Mouse (Mus musculus): ENCODE measurements around the gene 4931422A03Rik. TPM values are rescaled to one million over a fixed set of nuclear protein-coding genes. Genes with fewer than 3 reads are reported as not detected.

The 4931422A03Rik gene
- polyA plus RNA-seq, 1 experiment from 2014 or later = 2.0 TPM

- Histone ChIP-seq H3K4me1 (no peaks in the 10 kb centered on the region), H3K36me3 (peaks cover 33% of the 10 kb centered on the region), H3K27me3 (no peaks in the 10 kb centered on the region), H3K9ac (replicated peaks) (no peak overlapping the region), H3K9me3 (no peaks in the 10 kb centered on the region), H3K4me2 (replicated peaks) (no peak overlapping the region), H3K27ac (replicated peaks) (no peak overlapping the region), H3K4me3 (no peak overlapping the region)
- no peak for ATAC-seq (ENCODE audit: low FRiP score, low read depth)
- WGBS = 39% methylated on average over 5 of the region's 5 CpGs
Measured at GRCm38 (mm10) chr2:104043624-104044478, 15.7 kb upstream of the 4931422A03Rik start.

DNA sequence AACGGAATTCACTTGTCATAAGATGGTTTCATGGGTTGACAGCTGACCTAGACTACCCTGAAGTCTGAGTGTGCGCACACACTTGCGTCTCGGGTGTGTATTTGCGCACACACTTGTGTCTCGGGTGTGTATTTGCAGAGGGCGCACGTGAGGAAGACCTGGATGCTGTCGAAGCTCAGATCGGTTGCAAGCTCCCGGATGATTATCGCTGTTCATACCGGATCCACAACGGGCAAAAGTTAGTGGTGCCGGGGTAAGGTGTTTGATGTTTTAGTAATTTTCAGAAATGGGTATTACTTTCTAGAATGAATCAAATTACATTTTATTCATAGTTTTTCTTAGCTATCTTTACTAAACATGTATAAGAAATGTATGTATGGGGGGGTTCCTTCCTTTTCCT lies 14.6 kb upstream of the 4931422A03Rik start:
- WGBS = 93% methylated on average over 15 of the region's 15 CpGs
- H3K9me3 ChIP-seq = no peaks in the 10 kb centered on the region
- H3K4me1 ChIP-seq = no peaks in the 10 kb centered on the region
- H3K4me3 ChIP-seq = no peak overlapping the region
- no peak overlapping the region for H3K27ac ChIP-seq (replicated peaks)
- no peak overlapping the region for H3K9ac ChIP-seq (replicated peaks)
- H3K36me3 ChIP-seq = peaks cover 33% of the 10 kb centered on the region
- H3K4me2 ChIP-seq (replicated peaks) = no peak overlapping the region
- H3K27me3 ChIP-seq = no peaks in the 10 kb centered on the region
- ATAC-seq (ENCODE audit: low FRiP score, low read depth) = no peak

DNA sequence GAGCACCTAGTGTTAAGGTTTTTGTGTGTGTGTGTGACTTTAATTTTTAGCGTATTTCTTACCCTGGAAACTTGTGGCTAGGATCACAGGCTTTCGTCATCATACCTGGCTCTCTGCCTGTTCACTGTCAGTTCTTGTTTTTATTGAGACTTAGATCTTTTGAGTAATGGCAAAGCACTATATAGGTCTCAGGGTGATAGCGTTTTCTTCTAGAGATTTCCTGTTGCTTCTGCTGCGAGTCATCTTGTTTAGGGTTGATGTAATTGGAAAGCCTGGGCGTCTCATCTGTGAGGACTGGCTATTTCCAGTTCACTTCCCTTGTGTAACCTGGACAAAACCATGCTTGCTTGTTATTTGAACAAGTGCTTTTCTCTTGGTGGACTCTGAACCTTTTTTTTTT lies 13.5 kb upstream of the 4931422A03Rik start:
- H3K9ac ChIP-seq (replicated peaks) = no peak overlapping the region
- no peaks in the 10 kb centered on the region for H3K4me1 ChIP-seq
- H3K27ac ChIP-seq (replicated peaks) = no peak overlapping the region
- 90% methylated on average over 5 of the region's 5 CpGs for WGBS
- H3K36me3 ChIP-seq = peaks cover 42% of the 10 kb centered on the region
- no peaks in the 10 kb centered on the region for H3K9me3 ChIP-seq
- no peaks in the 10 kb centered on the region for H3K27me3 ChIP-seq
- no peak overlapping the region for H3K4me2 ChIP-seq (replicated peaks)
- no peak for ATAC-seq (ENCODE audit: low FRiP score, low read depth)
- no peak overlapping the region for H3K4me3 ChIP-seq

DNA sequence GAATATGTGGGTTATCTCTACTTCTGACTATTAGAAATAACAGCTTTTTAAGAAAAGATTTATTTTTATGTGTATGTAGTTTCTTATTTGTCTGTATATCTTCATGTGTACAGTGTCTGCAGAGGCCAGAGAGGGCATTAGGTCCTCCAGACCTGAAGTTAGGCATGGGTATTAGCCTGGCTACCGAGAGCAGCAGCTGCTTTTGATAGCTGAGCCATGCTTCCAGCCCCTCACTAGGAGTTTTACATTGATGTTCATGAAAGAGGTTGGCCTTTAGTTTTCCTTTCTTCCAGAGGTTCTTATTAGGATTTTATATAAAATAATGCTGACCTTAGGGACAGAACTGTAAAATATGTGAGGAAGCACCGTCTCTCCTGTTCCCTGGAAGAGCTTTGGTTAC lies 10.1 kb upstream of the 4931422A03Rik start:
- WGBS = 75% methylated on average over 2 of the region's 2 CpGs
- no peak for ATAC-seq (ENCODE audit: low FRiP score, low read depth)
- Histone ChIP-seq H3K36me3 (peaks cover 46% of the 10 kb centered on the region), H3K9ac (replicated peaks) (no peak overlapping the region), H3K4me3 (no peak overlapping the region), H3K27me3 (no peaks in the 10 kb centered on the region), H3K4me2 (replicated peaks) (no peak overlapping the region), H3K4me1 (no peaks in the 10 kb centered on the region), H3K27ac (replicated peaks) (no peak overlapping the region), H3K9me3 (no peaks in the 10 kb centered on the region)

GRCm38 (mm10) chr2:104036316-104036715 lies 8.2 kb upstream of the 4931422A03Rik start:
- H3K9me3 ChIP-seq = no peaks in the 10 kb centered on the region
- no peak overlapping the region for H3K4me2 ChIP-seq (replicated peaks)
- peaks cover 46% of the 10 kb centered on the region for H3K36me3 ChIP-seq
- H3K4me1 ChIP-seq = no peaks in the 10 kb centered on the region
- WGBS = 86% methylated on average over 3 of the region's 3 CpGs
- no peaks in the 10 kb centered on the region for H3K27me3 ChIP-seq
- no peak for ATAC-seq (ENCODE audit: low FRiP score, low read depth)
- H3K27ac ChIP-seq (replicated peaks) = no peak overlapping the region
- H3K9ac ChIP-seq (replicated peaks) = no peak overlapping the region
- H3K4me3 ChIP-seq = no peak overlapping the region

GRCm38 (mm10) chr2:104035595-104035994 lies 7.4 kb upstream of the 4931422A03Rik start:
- WGBS = 92% methylated on average over 6 of the region's 6 CpGs
- Histone ChIP-seq H3K9me3 (no peaks in the 10 kb centered on the region), H3K4me2 (replicated peaks) (no peak overlapping the region), H3K4me1 (no peaks in the 10 kb centered on the region), H3K9ac (replicated peaks) (no peak overlapping the region), H3K27ac (replicated peaks) (no peak overlapping the region), H3K36me3 (peaks cover 46% of the 10 kb centered on the region), H3K4me3 (no peak overlapping the region), H3K27me3 (no peaks in the 10 kb centered on the region)
- ATAC-seq (ENCODE audit: low FRiP score, low read depth) = no peak

GRCm38 (mm10) chr2:104034832-104035472 lies 6.8 kb upstream of the 4931422A03Rik start:
- Histone ChIP-seq H3K4me2 (replicated peaks) (no peak overlapping the region), H3K27me3 (no peaks in the 10 kb centered on the region), H3K9me3 (no peaks in the 10 kb centered on the region), H3K4me1 (no peaks in the 10 kb centered on the region), H3K4me3 (no peak overlapping the region), H3K27ac (replicated peaks) (no peak overlapping the region), H3K36me3 (peaks cover 45% of the 10 kb centered on the region), H3K9ac (replicated peaks) (no peak overlapping the region)
- no peak for ATAC-seq (ENCODE audit: low FRiP score, low read depth)
- 35% methylated on average over 3 of the region's 3 CpGs for WGBS

- Histone ChIP-seq H3K27ac (replicated peaks) (no peak overlapping the region), H3K9me3 (no peaks in the 10 kb centered on the region), H3K9ac (replicated peaks) (no peak overlapping the region), H3K4me3 (no peak overlapping the region), H3K4me2 (replicated peaks) (no peak overlapping the region), H3K4me1 (peaks cover 16% of the 10 kb centered on the region), H3K36me3 (peaks cover 23% of the 10 kb centered on the region), H3K27me3 (no peaks in the 10 kb centered on the region)
- no peak for ATAC-seq (ENCODE audit: low FRiP score, low read depth)
- WGBS = 94% methylated on average over 3 of the region's 3 CpGs
Measured at GRCm38 (mm10) chr2:104032056-104032455, 3.9 kb upstream of the 4931422A03Rik start.

DNA sequence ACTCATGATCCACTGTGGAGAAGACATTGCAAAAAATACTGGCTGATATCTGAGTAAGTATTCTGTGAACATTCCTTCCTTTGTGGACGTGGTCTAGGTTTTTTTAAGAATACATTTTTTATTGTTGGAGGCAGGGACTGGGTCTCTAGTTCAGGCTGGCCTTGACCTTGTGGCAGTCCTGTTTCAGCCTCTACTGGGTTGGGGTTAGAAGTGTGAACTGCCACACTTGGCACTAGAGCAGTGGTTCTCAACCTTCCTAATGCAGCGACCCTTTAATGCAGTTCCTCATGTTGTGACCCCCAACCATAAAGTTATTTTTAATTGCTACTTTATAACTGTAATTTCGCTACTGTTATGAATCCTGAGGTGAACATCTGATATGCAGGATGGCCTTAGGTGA lies 2.2 kb upstream of the 4931422A03Rik start:
- ATAC-seq (ENCODE audit: low FRiP score, low read depth) = no peak
- Histone ChIP-seq H3K4me2 (replicated peaks) (no peak overlapping the region), H3K27ac (replicated peaks) (no peak overlapping the region), H3K4me1 (peaks cover 16% of the 10 kb centered on the region), H3K36me3 (peaks cover 15% of the 10 kb centered on the region; the same call in 1 of the 2 replicates), H3K27me3 (no peaks in the 10 kb centered on the region), H3K9ac (replicated peaks) (no peak overlapping the region), H3K9me3 (no peaks in the 10 kb centered on the region), H3K4me3 (no peak overlapping the region)
- 89% methylated on average over 3 of the region's 3 CpGs for WGBS

GRCm38 (mm10) chr2:104029074-104029473 lies 913 bp upstream of the 4931422A03Rik start:
- no peak overlapping the region for H3K27ac ChIP-seq (replicated peaks)
- H3K27me3 ChIP-seq = no peaks in the 10 kb centered on the region
- H3K36me3 ChIP-seq = peaks cover 12% of the 10 kb centered on the region; the same call in 1 of the 2 replicates
- 0 out of 2 replicates have a peak overlapping the region, but pooled peaks have one; percentile 31 for H3K9ac ChIP-seq (replicated peaks)
- WGBS = 79% methylated on average over 2 of the region's 2 CpGs
- ATAC-seq (ENCODE audit: low FRiP score, low read depth) = no peak
- H3K9me3 ChIP-seq = no peaks in the 10 kb centered on the region
- H3K4me1 ChIP-seq = peaks cover 16% of the 10 kb centered on the region
- peak overlapping the region; percentile 83 for H3K4me2 ChIP-seq (replicated peaks)
- peak overlapping the region; percentile 91; the same call in 1 of the 2 replicates for H3K4me3 ChIP-seq

DNA sequence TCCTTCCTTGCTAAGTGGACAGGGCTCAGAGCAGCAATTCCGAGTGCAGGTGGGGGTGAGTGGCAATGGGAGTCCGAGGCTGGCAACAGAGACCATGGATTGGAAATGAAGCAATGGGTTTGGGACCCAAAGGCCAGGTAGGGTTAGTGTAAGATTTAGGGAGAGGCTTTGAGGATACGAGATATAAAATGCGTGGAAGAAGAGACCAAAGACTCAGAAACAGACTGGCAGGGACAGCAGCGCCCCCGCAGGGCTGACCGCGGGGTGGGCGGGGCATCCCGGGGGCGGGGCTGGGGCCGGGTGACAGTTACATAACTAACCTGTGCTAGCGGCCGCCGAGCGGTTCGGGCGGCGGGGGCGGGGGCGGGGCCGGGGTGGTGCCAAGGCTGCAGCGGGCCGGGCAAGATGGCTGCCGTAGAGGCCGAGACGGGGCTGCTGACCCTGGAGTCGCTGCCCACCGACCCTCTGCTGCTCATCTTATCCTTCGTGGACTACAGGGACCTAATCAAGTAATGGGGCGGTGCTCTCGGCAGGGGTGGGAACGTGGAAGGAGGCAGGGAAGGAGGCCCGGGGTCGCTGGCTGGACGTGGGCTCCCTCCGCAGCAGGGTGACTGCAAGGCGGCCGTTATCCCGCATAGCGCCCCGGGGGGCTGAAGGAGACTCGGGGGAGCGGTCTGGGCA lies 563 bp downstream of the 4931422A03Rik start, which contains the start of gene Fbxo3:
Gene Fbxo3 (plus strand): TSS at position 264 of the 681 bp plus-strand sequence.
- WGBS = under 1% methylated on average over 44 of the region's 44 CpGs
- peak; percentile 98 for ATAC-seq (ENCODE audit: low FRiP score, low read depth)

DNA sequence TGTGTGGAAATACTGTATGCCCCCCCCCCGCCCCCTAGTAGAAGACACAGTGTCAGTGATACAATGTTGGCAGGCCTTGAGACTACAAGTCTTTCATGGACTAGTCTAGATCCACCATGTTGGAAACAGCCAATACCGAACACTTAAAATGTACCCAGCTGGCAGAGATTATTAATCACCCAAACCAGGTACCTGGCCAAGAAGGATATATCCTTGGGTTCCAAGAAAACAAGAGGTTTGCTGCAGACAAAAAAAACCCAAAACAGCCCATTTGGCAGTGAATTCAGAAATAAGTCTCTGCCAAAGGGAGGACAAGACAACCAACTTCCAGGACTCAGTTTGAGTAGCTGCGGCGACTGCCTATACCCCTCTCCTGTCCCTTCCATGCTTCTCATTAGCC lies 3.5 kb downstream of the 4931422A03Rik start:
- Histone ChIP-seq H3K27ac (replicated peaks) (no peak overlapping the region), H3K36me3 (no peaks in the 10 kb centered on the region), H3K9ac (replicated peaks) (no peak overlapping the region), H3K4me2 (replicated peaks) (no peak overlapping the region), H3K4me1 (peaks cover 15% of the 10 kb centered on the region), H3K4me3 (no peak overlapping the region), H3K9me3 (no peaks in the 10 kb centered on the region), H3K27me3 (no peaks in the 10 kb centered on the region)
- ATAC-seq (ENCODE audit: low FRiP score, low read depth) = no peak
- WGBS = 83% methylated on average over 4 of the region's 4 CpGs

More for the DNA sequence above, 563 bp downstream of the 4931422A03Rik start, which contains the start of gene Fbxo3:
- Histone ChIP-seq H3K27me3 (no peaks in the 10 kb centered on the region), H3K9ac (replicated peaks) (peak within 1 kb of the TSS; percentile 94), H3K4me2 (replicated peaks) (peak within 1 kb of the TSS; percentile 83), H3K27ac (replicated peaks) (peak within 1 kb of the TSS; percentile 71), H3K4me3 (peak within 1 kb of the TSS; percentile 91), H3K4me1 (peaks cover 16% of the 10 kb centered on the region), H3K36me3 (peaks cover 6% of the 10 kb centered on the region; the same call in 1 of the 2 replicates), H3K9me3 (no peaks in the 10 kb centered on the region)
